Mouse (Mus musculus) gastrocnemius, postnatal 4 days (tissue): ENCODE data around the gene Zmiz1. TPM values are rescaled to one million over a fixed set of nuclear protein-coding genes. Genes with fewer than 3 reads are reported as not detected.

ENCODE experiments used
- DNase-seq, 2 experiments: peaks; one replicate each; pipeline ENCODE4 v3.0.0; 2021 to 2022; ENCODE audit warnings: low spot score in 2 of 2, mixed read lengths in 2 of 2
- total RNA-seq, 2 experiments: library from RNA; stranded (reverse); gene quantifications; 2 replicates each; pipeline ENCODE4 v1.2.3; 2021

Gene Zmiz1
- total RNA-seq, 2 experiments from 2014 or later = 53.8 to 55.2 TPM

DNA sequence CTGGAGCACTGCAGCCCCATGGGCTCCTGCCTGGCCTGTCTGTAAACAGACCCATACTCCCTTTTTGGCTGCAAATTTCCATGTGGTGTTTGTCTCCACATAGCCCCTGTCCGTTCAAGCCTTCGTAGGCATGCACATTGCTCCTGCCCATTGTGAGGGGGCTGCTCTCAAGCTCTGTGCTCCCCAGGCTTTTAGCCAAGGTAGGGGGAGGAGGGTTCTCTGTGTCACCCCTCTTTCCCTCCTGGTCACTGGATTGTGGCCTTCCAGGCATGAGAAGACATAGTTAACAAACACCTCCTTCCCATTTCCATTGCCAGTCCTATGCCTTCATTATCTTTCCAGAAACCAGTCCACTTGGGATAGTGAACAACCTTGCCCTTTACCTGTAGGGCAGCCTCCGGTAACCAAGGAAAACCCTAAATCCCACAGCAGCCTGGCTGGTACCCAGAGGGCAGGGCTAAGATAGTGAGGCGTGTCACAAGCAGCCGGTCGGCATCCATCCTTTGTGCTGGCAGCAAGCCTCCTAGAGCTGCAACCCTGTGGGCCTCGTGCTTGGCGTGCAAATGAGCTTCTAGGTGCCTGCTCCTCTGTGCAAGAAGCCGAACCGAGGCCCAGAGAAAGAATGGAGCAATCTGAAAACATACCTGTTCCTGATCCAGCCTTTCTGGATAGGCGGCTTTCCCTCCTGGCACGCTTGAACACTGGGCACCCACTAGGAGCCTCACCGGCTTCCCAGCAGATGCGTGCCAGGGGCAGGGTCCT lies 174.7 kb downstream of the Zmiz1 start:
- DNase-seq = no peak

DNA sequence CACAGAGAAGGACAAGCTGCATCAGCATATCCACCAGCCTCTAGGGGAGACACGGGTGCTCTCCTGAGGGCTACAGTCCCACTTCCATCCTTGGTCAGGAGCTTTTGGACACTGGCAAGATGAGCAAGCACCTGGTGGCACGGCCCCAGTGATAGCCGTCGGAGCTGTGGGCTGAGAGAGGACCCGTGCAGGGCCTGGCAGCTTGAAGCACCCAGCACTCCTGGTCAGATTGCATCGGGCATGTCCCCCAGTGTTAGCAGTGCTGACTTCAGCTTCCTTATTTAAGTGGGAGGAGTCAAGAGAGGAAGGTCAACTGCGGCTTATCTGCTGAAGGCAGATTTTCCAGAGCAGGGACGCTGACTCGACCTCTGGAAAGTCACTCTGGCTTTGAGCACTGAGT lies 175.3 kb downstream of the Zmiz1 start:
- DNase-seq = no peak

DNA sequence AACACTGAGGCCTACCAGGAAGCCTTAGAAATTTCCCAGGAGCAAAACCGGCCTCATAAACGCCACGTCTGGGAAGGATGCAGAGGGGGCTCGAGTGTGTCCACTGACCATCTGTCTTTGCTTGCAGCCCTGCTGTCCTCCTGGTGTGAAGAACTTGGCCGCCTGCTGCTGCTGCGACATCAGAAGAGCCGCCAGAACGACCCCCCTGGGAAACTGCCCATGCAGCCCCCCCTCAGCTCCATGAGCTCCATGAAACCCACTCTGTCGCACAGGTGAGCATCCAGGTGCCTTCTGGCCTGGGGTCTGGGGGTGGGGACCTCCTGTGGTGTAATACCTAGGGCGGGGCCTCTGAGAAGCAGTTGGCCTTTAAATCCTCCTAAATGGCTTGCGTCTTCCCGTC lies 176.8 kb downstream of the Zmiz1 start:
- no peak for DNase-seq

DNA sequence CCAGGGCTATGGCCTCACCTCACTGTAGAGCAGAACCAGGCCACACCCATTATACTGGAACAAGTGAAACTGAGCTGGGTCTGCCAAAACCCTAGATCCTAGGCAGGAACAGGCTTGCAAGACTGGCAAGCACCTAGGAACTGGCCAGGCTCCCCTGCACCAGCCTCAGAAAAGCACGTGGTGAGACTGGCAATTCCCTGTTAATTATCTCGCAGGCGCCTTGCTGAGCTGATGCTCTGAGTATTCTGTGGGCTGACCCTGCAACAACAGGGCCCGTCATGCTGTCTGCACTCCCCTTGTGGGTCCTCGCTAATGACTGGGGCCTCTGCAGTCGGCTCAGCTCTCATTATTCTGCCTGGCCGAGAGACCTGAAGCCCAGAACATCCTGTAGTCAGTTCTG lies 177.3 kb downstream of the Zmiz1 start:
- no peak for DNase-seq

DNA sequence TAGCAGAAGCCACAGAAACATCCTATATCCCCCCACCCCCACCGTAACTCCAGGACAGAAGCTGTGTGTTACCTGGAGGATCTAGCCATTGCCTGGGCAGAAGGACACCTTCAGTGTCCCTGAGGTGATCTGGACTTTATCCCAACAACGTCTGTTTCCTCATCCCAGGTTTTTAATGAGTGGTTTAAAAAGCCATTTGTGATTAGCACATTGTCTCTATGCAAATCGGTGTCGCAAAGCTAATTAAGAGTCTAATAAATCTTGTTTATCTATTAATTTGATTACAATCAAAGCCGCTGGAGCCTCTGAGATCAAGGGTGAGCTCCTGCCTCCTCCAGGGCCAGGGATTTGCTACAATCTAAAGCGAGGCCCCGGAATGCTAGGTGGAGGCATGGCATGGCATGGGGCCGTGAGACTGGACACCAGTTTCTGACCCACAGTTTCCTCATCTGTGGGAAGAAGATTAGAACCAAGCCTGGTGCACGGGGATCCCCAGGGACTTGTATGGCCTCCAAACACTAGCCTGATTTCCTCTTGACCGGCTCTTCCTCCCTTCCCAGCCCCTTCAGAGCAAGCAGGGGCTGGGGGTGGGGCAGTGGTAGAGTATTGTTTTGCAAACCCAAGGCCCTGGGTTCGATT lies 180.3 kb downstream of the Zmiz1 start:
- DNase-seq = no peak

DNA sequence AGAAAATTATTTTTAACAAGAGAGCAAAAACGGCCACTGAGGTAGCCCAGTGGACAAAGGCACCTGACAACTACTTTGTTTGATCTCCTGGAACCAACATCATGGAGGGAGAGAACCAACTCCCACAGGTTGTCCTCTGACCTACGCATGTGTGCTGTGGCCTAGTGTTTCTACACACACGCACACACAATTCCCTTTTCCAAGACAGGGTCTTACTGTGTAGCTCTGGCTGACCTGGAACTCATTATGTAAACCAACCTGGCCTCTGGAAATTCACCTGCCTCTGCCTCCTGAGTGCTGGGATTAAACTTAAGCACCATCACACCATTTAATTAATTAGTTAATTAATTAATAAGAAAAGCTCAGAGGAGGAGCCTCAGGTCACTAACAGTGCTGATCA lies 181.0 kb downstream of the Zmiz1 start:
- no peak for DNase-seq

DNA sequence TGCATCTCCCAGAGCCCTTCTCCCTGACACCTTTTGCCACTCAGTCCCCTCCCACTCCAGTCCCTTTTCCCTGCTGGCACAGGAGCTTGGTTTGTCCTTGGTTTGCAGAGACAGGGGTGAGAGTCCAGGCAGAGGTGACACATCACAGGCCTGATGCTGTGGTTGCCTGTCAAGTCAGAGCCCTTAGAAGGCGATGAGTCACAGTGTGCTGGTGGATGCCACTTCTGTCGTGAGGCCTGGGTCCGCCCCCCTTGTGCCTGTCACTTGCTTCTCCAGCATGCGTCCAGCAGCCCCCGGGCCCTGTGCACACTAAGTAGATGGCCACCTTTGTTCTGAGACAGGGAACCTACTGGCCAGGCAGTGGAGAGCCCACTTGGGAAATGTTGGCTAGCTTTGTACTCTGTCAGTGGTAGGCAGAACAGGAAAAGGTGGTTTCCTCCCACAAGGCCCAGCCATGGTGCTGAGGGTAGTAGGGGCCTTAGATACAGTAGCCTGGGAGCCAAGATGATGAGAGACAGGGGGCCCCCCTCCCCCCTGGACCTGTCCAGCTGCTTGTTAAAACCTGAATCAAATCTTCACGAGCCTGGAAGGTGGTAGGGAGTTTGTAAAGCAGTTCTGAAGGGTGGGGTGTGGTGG lies 181.6 kb downstream of the Zmiz1 start:
- no peak for DNase-seq

DNA sequence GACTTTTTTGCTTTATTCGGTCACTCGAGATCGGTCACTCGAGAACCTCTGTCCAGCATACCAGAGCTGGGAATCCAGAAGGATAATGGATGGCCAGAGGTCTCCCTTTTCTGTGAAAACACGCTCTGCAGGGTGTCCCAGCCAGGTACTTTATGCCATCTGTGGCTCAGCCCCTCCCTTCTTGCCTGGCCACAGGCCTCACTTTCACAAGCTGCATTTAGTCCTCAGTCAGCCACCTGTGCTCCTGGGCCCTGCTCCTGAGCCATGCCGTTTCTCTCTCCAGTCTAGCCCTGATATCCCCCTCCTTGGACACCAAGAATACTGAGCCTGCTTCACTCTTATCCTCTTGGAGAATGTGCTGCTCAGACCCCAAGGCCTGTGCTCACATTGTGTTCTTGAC lies 182.1 kb downstream of the Zmiz1 start:
- no peak for DNase-seq

DNA sequence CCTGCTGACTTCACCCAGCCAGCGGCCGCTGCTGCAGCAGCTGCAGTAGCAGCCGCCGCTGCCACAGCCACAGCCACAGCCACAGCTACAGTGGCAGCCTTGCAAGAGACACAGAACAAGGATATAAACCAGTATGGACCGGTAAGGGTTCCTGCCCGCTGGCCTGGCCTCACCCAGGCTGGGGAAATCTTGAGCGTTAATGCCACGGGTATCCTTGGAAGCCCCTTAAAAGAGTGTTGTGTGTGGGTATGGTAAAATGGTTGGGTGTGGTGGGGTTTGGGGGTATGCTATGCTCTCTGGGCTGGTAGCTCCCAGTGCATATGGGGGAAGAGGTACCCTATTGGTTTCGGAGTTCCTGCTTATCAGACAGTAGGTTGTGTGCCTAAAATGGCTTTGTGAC lies 186.7 kb downstream of the Zmiz1 start:
- no peak for DNase-seq

DNA sequence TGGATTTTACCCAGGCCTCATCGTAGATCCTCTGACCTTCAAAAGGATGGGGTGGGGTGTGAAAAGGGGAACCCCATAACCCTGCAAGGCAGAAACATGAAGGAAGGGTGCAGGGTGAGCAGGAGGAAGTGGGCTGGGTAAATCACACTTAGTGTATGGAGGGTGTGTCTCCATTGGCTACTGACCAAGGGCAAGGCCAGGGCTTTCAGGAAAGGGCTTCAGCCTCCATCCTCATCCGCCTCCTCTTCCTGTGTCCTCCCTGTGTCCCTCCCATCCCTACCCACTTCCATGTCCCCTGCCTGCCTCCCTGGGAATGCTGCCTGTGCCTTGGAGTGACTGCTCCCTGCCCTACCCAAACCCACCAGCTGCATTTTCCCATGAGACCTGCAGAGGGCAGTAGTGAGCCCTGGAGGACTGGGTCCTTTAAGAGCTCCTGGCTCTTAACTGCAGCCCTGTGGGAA lies 187.2 kb downstream of the Zmiz1 start:
- peak in 1 of 2 experiments; percentile 48 for DNase-seq

DNA sequence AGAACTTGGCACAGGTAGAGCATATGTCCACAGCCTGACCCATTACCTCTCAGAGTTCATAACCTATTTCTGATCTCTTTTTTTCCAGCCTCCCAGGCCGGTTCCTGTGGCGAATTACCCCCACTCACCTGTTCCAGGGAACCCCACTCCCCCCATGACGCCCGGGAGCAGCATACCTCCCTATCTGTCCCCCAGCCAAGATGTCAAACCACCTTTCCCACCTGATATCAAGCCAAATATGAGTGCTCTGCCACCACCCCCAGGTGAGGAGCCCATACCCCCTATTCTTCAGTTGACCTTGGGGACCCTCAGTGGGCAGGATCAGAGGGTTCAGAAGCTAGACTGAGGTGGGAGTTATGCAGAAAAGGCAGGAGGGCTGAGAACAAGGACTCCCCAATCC lies 192.1 kb downstream of the Zmiz1 start:
- no peak for DNase-seq

DNA sequence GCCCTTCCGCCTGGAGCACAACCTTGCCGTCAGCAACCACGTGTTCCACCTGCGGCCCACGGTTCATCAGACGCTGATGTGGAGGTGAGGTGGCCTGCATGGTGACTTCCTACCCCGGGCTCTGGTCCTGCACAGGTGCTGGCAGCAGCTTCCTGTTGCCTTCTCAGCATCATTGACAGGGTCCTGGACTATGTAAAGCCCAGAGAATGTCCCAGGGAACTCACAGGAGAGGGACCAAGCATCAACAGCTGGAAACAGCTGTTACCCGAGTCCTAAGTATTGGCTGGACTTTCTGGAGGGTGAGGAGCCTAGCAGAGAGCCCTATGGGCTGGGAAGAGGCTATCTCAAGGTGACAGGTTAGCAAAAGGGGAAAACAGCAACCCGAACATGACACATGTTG lies 192.9 kb downstream of the Zmiz1 start:
- no peak for DNase-seq

DNA sequence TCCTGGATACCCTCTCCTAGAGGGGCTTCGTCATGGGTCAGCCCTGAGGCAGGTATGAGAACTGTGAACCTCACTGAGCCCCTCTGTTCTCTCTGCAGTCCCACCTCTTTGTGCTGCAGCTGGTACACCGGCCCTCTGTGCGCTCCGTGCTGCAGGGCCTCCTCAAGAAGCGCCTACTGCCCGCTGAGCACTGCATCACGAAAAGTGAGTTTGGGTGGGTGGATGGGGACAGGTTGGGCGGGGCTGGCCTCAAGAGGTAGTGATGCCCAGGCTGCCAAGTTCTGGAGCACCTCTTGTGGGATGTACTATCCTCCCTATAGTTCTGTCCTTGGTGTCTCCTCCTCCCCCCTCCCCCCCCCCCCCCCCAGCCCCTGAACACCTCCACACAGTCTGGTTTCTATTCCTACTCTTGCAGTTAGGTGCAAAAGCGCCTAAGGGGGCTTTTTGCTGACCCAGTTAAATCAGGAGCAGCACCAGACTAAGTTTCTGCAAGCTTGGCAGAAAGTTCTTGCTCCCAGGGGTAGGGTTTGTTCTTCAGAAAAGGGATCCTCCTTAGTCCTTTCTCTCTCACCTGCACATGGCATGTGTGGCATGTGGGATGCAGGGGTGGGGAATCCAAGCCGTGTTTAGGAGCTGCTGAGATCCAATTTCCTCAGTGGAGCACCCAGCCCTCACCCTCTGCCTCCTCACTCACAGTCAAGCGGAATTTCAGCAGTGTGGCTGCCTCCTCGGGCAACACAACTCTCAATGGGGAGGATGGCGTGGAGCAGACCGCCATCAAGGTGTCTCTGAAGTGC lies 195.6 kb downstream of the Zmiz1 start:
- no peak for DNase-seq

DNA sequence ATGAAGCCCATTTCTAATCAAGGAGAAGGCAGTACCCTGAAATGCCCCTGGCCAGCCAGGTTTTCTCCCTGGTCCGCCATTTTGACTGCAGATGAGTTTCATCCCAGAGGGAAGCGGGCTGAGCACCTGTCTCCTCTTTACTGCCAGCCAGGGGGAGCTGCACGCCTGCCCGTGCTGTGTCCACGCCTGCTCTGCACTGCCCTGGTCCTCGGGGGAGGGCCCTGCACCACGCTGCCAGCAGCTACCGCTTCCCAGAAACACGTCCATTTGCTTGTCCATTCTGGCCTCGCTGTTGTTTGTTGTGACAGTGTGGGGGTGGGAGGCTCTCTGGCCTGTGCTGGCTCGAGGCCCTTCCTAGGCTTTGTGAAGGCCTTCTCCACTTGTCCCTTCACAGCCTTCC lies 201.7 kb downstream of the Zmiz1 start:
- DNase-seq = peak in 1 of 2 experiments; percentile 36

DNA sequence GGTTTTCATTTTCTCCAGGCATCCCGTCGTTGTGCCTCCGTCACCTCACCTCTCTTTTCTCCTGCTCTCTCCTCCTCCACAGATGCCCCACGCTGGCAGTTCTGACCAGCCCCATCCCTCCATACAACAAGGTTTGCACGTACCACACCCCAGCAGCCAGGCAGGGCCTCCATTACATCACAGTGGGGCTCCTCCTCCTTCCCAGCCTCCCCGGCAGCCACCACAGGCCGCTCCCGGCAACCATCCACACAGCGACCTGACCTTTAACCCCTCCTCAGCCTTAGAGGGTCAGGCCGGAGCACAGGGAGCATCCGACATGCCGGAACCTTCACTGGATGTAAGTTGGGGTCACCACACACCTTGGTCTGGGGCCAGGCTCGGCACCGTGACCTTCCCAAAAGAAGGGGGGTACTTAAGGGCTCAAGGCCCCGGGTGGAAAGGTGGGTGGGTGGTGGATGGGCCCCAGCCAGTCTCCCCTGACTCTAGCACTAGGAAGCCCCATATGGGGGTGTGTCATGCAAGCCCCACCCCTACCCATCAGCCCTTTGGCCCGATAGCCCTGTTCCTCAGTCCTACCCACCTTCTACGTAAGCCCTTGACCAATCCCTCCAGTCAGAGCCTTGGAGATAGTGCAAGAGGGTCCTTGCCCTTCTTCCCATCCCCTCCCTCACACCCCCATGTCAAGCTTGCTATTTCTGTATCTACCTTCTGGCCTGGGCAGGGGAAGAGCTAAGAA lies 202.4 kb downstream of the Zmiz1 start:
- no peak for DNase-seq

DNA sequence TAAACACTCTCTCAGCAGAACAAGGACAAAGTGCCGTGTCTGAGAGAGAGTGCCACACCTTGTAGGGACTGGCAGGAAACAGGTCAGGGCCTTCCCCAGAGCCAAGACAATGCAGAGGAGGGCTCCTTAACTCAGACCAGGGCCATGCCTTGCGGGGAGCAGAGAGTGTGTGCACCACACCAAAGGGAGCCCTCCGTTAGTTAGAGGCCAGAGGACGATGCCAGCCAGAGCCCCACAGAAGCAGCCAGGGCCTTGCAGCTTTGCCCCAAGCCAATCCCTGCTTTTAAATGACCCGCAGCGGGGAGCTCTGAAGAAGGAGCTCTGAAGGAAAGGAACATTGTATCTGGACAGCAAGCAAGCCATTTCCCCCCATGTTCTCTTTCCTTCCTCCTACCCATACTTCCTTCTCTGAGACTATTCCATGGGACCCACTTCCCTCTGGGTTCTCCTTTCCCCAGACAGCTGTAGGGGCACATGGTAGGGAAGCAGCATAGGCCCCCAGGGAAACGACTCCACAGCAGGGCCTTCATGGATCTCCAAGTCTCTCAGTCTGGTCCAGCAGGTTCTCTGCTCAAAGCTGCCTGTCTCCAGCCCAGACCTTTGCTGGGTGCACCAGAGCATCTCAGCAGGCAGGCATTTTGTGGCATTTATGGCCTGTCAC lies 204.8 kb downstream of the Zmiz1 start:
- no peak for DNase-seq

DNA sequence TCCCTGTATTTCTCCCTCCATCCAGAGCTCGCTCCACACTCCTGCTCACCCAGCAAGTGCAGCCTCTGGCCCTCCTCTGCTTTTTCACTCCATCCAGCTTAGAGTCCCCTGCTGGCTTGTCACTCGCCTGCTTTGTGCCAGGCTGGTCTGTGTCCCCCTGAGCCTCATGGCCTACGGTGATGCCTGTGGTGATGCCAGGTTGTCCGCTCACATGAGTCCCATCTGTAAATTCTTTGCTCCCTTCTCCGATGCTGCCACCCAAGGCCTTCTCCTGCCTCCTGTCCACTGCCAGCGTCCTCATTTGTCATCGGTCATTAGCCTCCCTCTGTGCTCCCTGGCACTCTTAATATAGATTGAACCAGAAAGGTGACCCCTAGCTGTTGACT lies 205.3 kb downstream of the Zmiz1 start:
- DNase-seq = no peak

DNA sequence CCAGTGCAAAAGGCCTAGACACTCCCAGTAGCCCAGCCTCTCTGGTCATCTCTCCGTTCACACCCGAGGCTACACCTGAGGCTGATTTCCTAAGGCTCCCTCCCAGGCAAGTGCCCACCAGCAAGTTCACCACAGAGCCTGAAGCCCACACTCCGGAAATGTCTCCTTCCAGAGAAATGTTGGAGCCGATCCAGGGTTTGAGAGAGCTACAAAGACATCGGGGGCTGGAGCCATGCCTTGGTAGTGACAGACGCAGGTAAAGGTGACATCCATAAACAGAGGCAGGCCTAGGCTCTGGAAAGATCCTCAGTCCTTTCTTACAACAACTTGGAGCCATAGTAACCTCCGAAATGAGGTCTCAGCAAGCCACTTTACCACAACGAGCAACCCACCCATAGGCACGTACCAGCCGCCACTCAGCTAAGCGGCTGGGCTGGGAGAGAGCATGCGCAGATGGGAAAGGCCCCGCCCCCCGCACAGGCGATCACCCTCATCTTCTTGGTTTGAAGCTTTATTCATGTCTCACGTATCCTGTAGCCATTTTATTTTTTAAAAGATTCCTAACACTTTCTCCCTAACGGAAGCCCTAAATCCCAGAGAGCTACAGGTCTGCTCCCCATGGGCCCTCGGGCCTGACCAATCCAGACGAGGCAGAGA lies 206.5 kb downstream of the Zmiz1 start:
- DNase-seq = no peak

DNA sequence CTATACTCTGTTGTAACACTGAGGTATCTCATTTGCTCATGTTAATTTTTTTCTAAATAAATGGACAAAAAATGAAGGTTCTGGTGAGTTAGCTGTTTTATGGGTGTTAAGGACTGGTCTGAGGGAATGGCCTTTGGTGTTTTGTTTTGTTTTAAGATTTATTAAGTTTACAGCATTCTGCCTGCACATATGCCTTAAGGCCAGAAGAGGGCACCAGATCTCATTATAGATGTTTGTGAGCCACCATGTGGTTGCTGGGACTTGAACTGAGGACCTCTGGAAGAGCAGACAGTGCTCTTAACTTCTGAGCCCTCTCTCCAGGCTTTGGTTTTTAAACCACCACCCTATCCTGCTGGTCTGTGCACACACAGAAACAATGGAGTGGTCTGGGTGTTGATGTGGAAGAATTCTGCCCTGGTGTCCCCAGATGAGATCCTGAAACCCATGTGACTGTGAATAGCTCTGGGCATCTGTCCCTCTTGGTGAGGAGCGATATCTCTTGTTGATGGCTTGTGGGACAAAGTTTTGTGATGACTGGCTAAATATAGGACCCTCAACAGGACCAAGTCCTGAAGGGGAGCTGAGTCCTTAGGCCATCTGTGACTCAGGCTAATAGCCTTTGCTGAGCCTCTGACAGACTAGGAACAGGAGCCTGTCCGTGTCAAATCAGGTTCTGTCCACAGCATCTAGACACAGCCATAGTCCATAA lies 207.8 kb downstream of the Zmiz1 start:
- DNase-seq = no peak
